Mouse (Mus musculus) liver, embryonic 11.5 days (tissue): ENCODE results near the gene Limk2. TPM values are rescaled to one million over a fixed set of nuclear protein-coding genes. Genes with fewer than 3 reads are reported as not detected.

Experiments used
- ATAC-seq: fragments of 200-750 bp; cut with Nextera tagmentation; replicated peaks from 2 replicates; pipeline ENCODE4 v1.8.0; 2017; ENCODE audit warnings: moderate number of reproducible peaks, mild to moderate bottlenecking, moderate TSS enrichment, moderate library complexity; ENCODE audit not compliant: low FRiP score
- DNase-seq: peaks from one replicate; pipeline ENCODE4 v3.0.0-alpha.2; 2017; ENCODE audit warnings: low spot score
- H3K27ac ChIP-seq: fragments of 300-500 bp; sonication (generic); 2 replicates; pipeline ENCODE4 v1.5.1; 2014; ENCODE audit warnings: mild to moderate bottlenecking, low read depth, low read length, control low read depth
- H3K27me3 ChIP-seq: fragments of 300-500 bp; sonication (generic); replicated peaks from 2 replicates; pipeline ENCODE4 v1.6.1; 2014; ENCODE audit warnings: low read length, mixed read lengths; ENCODE audit not compliant: control insufficient read depth, insufficient read depth
- H3K36me3 ChIP-seq: fragments of 300-500 bp; sonication (generic); 2 replicates; pipeline ENCODE4 v1.6.1; 2014; ENCODE audit warnings: mild to moderate bottlenecking, low read length, moderate library complexity, mixed read lengths; ENCODE audit not compliant: control insufficient read depth, insufficient read depth
- H3K4me1 ChIP-seq: fragments of 300-500 bp; sonication (generic); replicated peaks from 2 replicates; pipeline ENCODE4 v1.6.1; 2014; ENCODE audit warnings: low read length, mixed read lengths; ENCODE audit not compliant: control insufficient read depth, insufficient read depth
- H3K4me2 ChIP-seq: fragments of 300-500 bp; sonication (generic); 2 replicates; pipeline ENCODE4 v1.6.1; 2014; ENCODE audit warnings: mild to moderate bottlenecking, control low read depth, moderate library complexity
- H3K4me3 ChIP-seq: fragments of 300-500 bp; sonication (generic); 2 replicates; pipeline ENCODE4 v1.5.1; 2014; ENCODE audit warnings: low read depth, low read length, control low read depth
- H3K9ac ChIP-seq: fragments of 300-500 bp; sonication (generic); 2 replicates; pipeline ENCODE4 v1.6.1; 2014; ENCODE audit warnings: low read depth, low read length, control low read depth
- H3K9me3 ChIP-seq: fragments of 300-500 bp; sonication (generic); 2 replicates; pipeline ENCODE4 v1.6.1; 2016; ENCODE audit warnings: low read length, inconsistent platforms, mixed read lengths; ENCODE audit not compliant: control insufficient read depth
- WGBS: fragments of 180-500 bp; shearing (Covaris S2); extraction: QIAGEN DNeasy Blood & Tissue Kit; methylation state at CpG from one replicate; pipeline ENCODE4 v1.1.7; 2014; 5-methylcytosine and 5-hydroxymethylcytosine counted together
- polyA plus RNA-seq: library from polyadenylated mRNA; unstranded; fragments of >200 nt; fragmentation: Nextera tagmentation; extraction: Ambion mirVana; gene quantifications from 2 replicates; pipeline ENCODE4 v1.2.1, GENCODE M21; 2014

Limk2 gene
- polyA plus RNA-seq, 1 experiment from 2014 or later = 37.7 TPM

GRCm38 (mm10) chr11:3427697-3428230 is 18.8 kb upstream of the Limk2 start:
- no peak for DNase-seq
- H3K4me1 ChIP-seq = no peaks in the 10 kb centered on the region
- ATAC-seq = no peak
- WGBS = 81% methylated on average over 3 of the region's 3 CpGs
- no peak overlapping the region for H3K4me2 ChIP-seq
- H3K4me3 ChIP-seq = no peak overlapping the region
- no peaks in the 10 kb centered on the region for H3K9me3 ChIP-seq
- H3K27ac ChIP-seq = no peak overlapping the region
- no peaks in the 10 kb centered on the region for H3K27me3 ChIP-seq
- H3K9ac ChIP-seq = no peak overlapping the region
- peaks cover 4% of the 10 kb centered on the region; the same call in 1 of the 2 replicates for H3K36me3 ChIP-seq

DNA sequence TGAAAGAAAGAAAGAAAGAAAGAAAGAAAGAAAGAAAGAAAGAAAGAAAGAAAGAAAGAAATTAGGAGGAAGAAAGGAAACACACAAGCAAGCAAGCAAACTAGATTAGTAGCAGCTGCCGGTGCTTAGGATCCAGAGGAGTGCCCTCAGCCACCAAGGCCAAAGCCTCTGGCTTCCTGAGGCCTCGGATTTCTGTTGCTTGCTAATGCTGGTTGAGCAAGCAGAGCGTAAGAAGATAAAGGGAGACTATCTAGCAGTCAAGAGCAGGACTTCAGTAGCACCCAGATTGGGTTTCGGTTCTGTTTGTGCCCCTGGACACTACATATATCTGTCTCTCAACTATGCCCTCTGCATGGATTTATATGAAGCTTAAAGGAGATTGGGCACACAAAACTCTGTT is 13.3 kb upstream of the Limk2 start:
- Histone ChIP-seq H3K9me3 (no peaks in the 10 kb centered on the region), H3K36me3 (peaks cover 4% of the 10 kb centered on the region; the same call in 1 of the 2 replicates), H3K9ac (no peak overlapping the region), H3K4me2 (no peak overlapping the region), H3K27me3 (no peaks in the 10 kb centered on the region), H3K4me1 (no peaks in the 10 kb centered on the region), H3K27ac (no peak overlapping the region), H3K4me3 (no peak overlapping the region)
- no peak for DNase-seq
- ATAC-seq = no peak
- 82% methylated on average over 4 of the region's 4 CpGs for WGBS

- no peak overlapping the region for H3K4me2 ChIP-seq
- 54% methylated on average over 4 of the region's 4 CpGs for WGBS
- peaks cover 8% of the 10 kb centered on the region; the same call in 1 of the 2 replicates for H3K36me3 ChIP-seq
- H3K4me1 ChIP-seq = no peaks in the 10 kb centered on the region
- no peak overlapping the region for H3K4me3 ChIP-seq
- no peak for DNase-seq
- ATAC-seq = no peak; the same call in 1 of the 2 replicates
- H3K9me3 ChIP-seq = no peaks in the 10 kb centered on the region
- peak overlapping the region; percentile 32; the same call in 1 of the 2 replicates for H3K27ac ChIP-seq
- H3K9ac ChIP-seq = no peak overlapping the region
- no peaks in the 10 kb centered on the region for H3K27me3 ChIP-seq
Measured at GRCm38 (mm10) chr11:3418741-3419140, 9.8 kb upstream of the Limk2 start.

- DNase-seq (no peak), ATAC-seq (no peak)
- Histone ChIP-seq H3K27ac (no peak overlapping the region), H3K9me3 (no peaks in the 10 kb centered on the region), H3K4me3 (no peak overlapping the region), H3K4me1 (no peaks in the 10 kb centered on the region), H3K9ac (no peak overlapping the region), H3K36me3 (peaks cover 5% of the 10 kb centered on the region; the same call in 1 of the 2 replicates), H3K27me3 (no peaks in the 10 kb centered on the region), H3K4me2 (no peak overlapping the region)
- 60% methylated on average over 6 of the region's 6 CpGs for WGBS
Measured at GRCm38 (mm10) chr11:3417795-3418194, 8.8 kb upstream of the Limk2 start.

GRCm38 (mm10) chr11:3416399-3416798 is 7.4 kb upstream of the Limk2 start:
- DNase-seq = no peak
- no peak for ATAC-seq
- no peaks in the 10 kb centered on the region for H3K9me3 ChIP-seq
- H3K9ac ChIP-seq = no peak overlapping the region
- H3K36me3 ChIP-seq = peaks cover 5% of the 10 kb centered on the region; the same call in 1 of the 2 replicates
- WGBS = 87% methylated on average over 3 of the region's 3 CpGs
- no peaks in the 10 kb centered on the region for H3K4me1 ChIP-seq
- no peak overlapping the region for H3K4me2 ChIP-seq
- H3K27ac ChIP-seq = no peak overlapping the region
- H3K4me3 ChIP-seq = no peak overlapping the region
- no peaks in the 10 kb centered on the region for H3K27me3 ChIP-seq

DNA sequence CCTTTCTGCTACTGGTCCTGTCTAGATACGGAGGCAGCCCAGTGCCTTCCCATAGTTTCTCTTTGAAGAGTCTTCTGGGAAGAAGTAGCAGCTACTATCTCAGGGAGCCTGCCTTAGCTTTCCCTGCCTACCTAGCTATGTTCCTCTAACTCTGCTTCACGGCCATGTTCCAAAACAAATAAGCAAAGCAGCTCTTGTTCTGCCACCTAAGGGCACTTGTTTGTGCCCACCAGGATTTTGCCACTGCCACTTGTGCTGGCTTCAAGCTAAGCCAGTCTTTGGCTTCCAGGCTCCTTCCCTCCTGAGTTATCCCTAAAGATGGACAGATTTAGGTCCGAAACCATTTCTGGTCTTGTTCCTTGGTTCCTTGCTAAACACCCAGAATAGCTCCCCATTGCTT is 3.1 kb upstream of the Limk2 start:
- H3K4me1 ChIP-seq = peaks cover 9% of the 10 kb centered on the region
- ATAC-seq (no peak), DNase-seq (no peak)
- H3K36me3 ChIP-seq = peaks cover 4% of the 10 kb centered on the region; the same call in 1 of the 2 replicates
- H3K27me3 ChIP-seq = no peaks in the 10 kb centered on the region
- H3K9me3 ChIP-seq = no peaks in the 10 kb centered on the region
- WGBS = 74% methylated on average over 3 of the region's 3 CpGs
- H3K4me3 ChIP-seq = no peak overlapping the region
- H3K4me2 ChIP-seq = no peak overlapping the region
- H3K27ac ChIP-seq = no peak overlapping the region
- H3K9ac ChIP-seq = no peak overlapping the region

DNA sequence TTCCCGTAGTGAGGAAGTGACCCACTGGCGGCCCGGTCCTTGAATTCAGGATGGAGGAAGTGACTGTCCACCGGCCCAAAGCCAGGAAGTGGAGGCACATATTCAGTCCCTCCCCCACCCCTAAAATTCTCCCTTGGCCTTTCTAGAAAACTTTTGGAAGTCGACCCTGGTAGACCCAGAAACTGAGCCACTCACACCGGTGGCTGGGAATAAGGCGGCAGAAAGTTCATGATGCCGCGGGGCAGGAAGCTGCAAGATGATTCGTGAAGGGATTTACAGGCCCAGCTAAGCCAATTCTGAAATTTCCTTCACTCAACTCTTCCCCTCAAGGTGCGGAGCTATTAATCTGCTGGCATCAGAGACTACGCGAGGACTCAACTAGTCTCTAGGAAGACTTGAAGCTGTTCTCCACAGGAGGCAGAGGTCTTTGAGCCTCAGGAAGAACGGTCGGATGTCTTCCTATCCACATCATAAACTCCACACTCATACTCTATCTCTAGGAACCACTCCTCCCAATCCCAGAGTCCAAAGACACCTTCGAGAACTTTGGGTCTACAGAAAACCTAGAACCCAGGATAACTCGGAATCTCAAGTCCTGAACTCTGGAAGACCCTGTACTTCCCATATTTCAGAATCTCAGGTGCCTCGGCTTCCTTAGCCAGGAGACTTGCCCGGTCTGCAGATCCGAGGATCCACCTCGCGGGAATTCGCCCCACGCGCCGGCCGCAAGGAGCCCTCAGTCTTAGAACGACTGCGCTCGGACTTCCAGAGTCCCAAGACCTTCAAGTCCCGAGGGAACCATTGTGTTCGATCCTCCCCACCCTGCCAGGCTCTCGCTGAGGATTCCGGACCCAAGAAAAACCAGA is 625 bp downstream of the Limk2 start:
- ATAC-seq (no peak; the same call in 1 of the 2 replicates), DNase-seq (peak; percentile 44)
- no peaks in the 10 kb centered on the region for H3K36me3 ChIP-seq
- peak overlapping the region; percentile 57 for H3K27ac ChIP-seq
- H3K4me2 ChIP-seq = peak overlapping the region; percentile 76
- no peaks in the 10 kb centered on the region for H3K9me3 ChIP-seq
- H3K4me3 ChIP-seq = peak overlapping the region; percentile 83
- H3K9ac ChIP-seq = peak overlapping the region; percentile 81
- peaks cover 24% of the 10 kb centered on the region for H3K4me1 ChIP-seq
- 3% methylated on average over 34 of the region's 34 CpGs for WGBS
- H3K27me3 ChIP-seq = no peaks in the 10 kb centered on the region

DNA sequence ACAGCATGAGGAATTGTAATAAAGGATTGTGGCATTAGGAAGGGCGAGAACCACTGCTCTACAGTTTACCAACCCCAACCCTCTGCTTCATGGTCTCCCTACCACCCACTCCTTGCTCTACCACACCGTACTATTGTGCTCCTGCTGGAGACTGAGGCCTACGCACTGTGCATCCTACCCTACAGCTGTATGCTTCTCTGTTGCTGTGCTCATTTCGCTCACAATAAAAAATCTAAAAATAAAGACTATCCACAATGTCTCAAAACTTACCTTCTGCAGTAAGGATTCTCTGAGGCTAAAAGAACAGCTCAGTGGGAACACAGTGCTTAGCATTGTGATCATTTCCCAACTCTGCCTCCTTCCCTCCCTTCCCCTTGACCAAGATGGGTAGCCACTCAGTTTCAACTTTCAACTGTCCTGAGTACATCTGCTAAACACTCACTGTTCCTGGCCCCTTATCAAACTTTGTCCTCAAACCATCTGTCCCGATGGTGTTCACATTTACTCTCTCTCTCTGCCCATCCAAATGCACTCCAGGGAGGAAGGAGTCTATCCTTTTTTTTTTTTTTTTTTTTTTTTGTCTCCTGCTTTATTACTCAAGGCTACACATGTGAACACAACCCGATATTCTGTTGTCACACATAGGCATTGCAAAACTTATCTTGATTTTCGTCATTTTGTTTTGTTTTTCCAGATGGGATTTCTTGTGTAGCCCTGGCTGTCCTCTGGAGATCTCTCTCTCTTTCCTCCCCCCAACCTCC is 4.5 kb downstream of the Limk2 start:
- Histone ChIP-seq H3K9me3 (no peaks in the 10 kb centered on the region), H3K4me1 (peaks cover 35% of the 10 kb centered on the region), H3K4me2 (no peak overlapping the region), H3K4me3 (no peak overlapping the region), H3K36me3 (no peaks in the 10 kb centered on the region), H3K9ac (no peak overlapping the region), H3K27ac (peak overlapping the region; percentile 42), H3K27me3 (no peaks in the 10 kb centered on the region)
- DNase-seq (no peak), ATAC-seq (no peak)
- WGBS = 71% methylated on average over 7 of the region's 7 CpGs
